Mouse (Mus musculus) MEL (cell line): ENCODE results near the gene Spsb2. TPM values are rescaled to one million over a fixed set of nuclear protein-coding genes. Genes with fewer than 3 reads are reported as not detected.

Source experiments
- DNase-seq: peaks from one replicate; pipeline ENCODE4 v3.0.0; 2011; ENCODE audit warnings: low read depth, low spot score
- H3K27ac ChIP-seq: 2 replicates; pipeline ENCODE4 v1.5.1; 2012; ENCODE audit warnings: low read depth, mild to moderate bottlenecking, control low read depth, low read length, moderate library complexity; ENCODE audit not compliant: control insufficient read depth
- H3K27me3 ChIP-seq, 2 experiments: fragments of 150-350 bp in 1 of 2; sonication (generic) in 1 of 2; 2 replicates each; pipeline ENCODE4 v1.6.1; 2012; ENCODE audit warnings: low read length in 2 of 2, mild to moderate bottlenecking in 2 of 2, improper control_type of control experiment in 1 of 2, moderate library complexity in 1 of 2; ENCODE audit not compliant: insufficient read depth in 2 of 2, control insufficient read depth in 1 of 2
- H3K36me3 ChIP-seq, 2 experiments: 2 replicates each; pipeline ENCODE4 v1.6.1; 2012 to 2014; ENCODE audit warnings: low read length in 2 of 2, improper control_type of control experiment in 1 of 2, inconsistent platforms in 1 of 2, mild to moderate bottlenecking in 1 of 2; ENCODE audit not compliant: insufficient read depth in 2 of 2, control insufficient read depth in 1 of 2
- H3K4me1 ChIP-seq, 2 experiments: fragments of 150-350 bp in 1 of 2; sonication (generic) in 1 of 2; 2 replicates each; pipeline ENCODE4 v1.6.1; 2012; ENCODE audit warnings: low read length in 2 of 2, improper control_type of control experiment in 1 of 2, mild to moderate bottlenecking in 1 of 2; ENCODE audit not compliant: insufficient read depth in 2 of 2, control insufficient read depth in 1 of 2
- H3K4me3 ChIP-seq, 2 experiments: fragments of 150-350 bp in 1 of 2; sonication (generic) in 1 of 2; 2 replicates each; pipeline ENCODE4 v1.5.1; 2012; ENCODE audit warnings: low read depth in 2 of 2, low read length in 2 of 2, mild to moderate bottlenecking in 2 of 2, moderate library complexity in 2 of 2, control low read depth in 1 of 2, improper control_type of control experiment in 1 of 2; ENCODE audit not compliant: control insufficient read depth in 1 of 2, insufficient read depth in 1 of 2
- H3K79me2 ChIP-seq: 2 replicates; pipeline ENCODE4 v1.6.1; 2012; ENCODE audit warnings: mild to moderate bottlenecking, low read length, moderate library complexity; ENCODE audit not compliant: control insufficient read depth, poor library complexity, insufficient read depth
- H3K9ac ChIP-seq: 2 replicates; pipeline ENCODE4 v1.6.1; 2012; ENCODE audit warnings: low read depth, mild to moderate bottlenecking, control low read depth, low read length, moderate library complexity; ENCODE audit not compliant: control insufficient read depth, poor library complexity, severe bottlenecking
- H3K9me3 ChIP-seq: fragments of 150-350 bp; sonication (generic); replicated peaks from 2 replicates; pipeline ENCODE4 v1.6.1; 2012; ENCODE audit warnings: mild to moderate bottlenecking, low read length, improper control_type of control experiment, moderate library complexity; ENCODE audit not compliant: insufficient read depth
- BHLHE40 ChIP-seq: IDR thresholded peaks from 2 replicates; pipeline ENCODE4 v1.6.1; 2012; ENCODE audit warnings: low read depth, mild to moderate bottlenecking, inconsistent platforms, low read length, improper control_type of control experiment, borderline replicate concordance
- CHD1 ChIP-seq: IDR thresholded peaks from 2 replicates; pipeline ENCODE4 v1.6.1; 2012; ENCODE audit warnings: low read depth, mild to moderate bottlenecking, inconsistent platforms, low read length, improper control_type of control experiment
- CTCF ChIP-seq, 3 experiments: IDR thresholded peaks in 2 of 3; conservative IDR thresholded peaks in 1 of 3; 2 replicates each; pipeline ENCODE4 v1.5.1; 2011 to 2012; ENCODE audit warnings: low read length in 3 of 3, low read depth in 2 of 3, mild to moderate bottlenecking in 2 of 3, improper control_type of control experiment in 1 of 3, inconsistent platforms in 1 of 3, mixed read lengths in 1 of 3, moderate library complexity in 1 of 3; ENCODE audit not compliant: control insufficient read depth in 1 of 3, insufficient read depth in 1 of 3, poor library complexity in 1 of 3, severe bottlenecking in 1 of 3
- E2F4 ChIP-seq: IDR thresholded peaks from 2 replicates; pipeline ENCODE4 v1.6.1; 2011; ENCODE audit warnings: low read depth, low read length, improper control_type of control experiment, borderline replicate concordance
- ELF1 ChIP-seq: IDR thresholded peaks from 2 replicates; pipeline ENCODE4 v1.6.1; 2014; ENCODE audit warnings: low read depth, mild to moderate bottlenecking, inconsistent platforms, low read length, improper control_type of control experiment, moderate library complexity
- EP300 ChIP-seq, 2 experiments: IDR thresholded peaks; 2 replicates each; pipeline ENCODE4 v1.6.1; 2011; ENCODE audit warnings: improper control_type of control experiment in 2 of 2, low read length in 2 of 2, low read depth in 1 of 2, mild to moderate bottlenecking in 1 of 2
- ETS1 ChIP-seq: IDR thresholded peaks from 2 replicates; pipeline ENCODE4 v1.6.1; 2012; ENCODE audit warnings: low read depth, mild to moderate bottlenecking, inconsistent platforms, low read length, improper control_type of control experiment, moderate library complexity
- GABPA ChIP-seq: IDR thresholded peaks from 2 replicates; pipeline ENCODE4 v1.6.1; 2012; ENCODE audit warnings: low read depth, mild to moderate bottlenecking, inconsistent platforms, low read length, improper control_type of control experiment, moderate library complexity
- GATA1 ChIP-seq: IDR thresholded peaks from 2 replicates; pipeline ENCODE4 v1.6.1; 2011; ENCODE audit warnings: low read depth, low read length, improper control_type of control experiment
- HCFC1 ChIP-seq: IDR thresholded peaks from 2 replicates; pipeline ENCODE4 v1.6.1; 2012; ENCODE audit warnings: low read depth, mild to moderate bottlenecking, inconsistent platforms, low read length, improper control_type of control experiment, moderate library complexity
- JUND ChIP-seq: IDR thresholded peaks from 2 replicates; pipeline ENCODE4 v1.6.1; 2011; ENCODE audit warnings: low read depth, mild to moderate bottlenecking, improper control_type of control experiment, low read length
- MAZ ChIP-seq: IDR thresholded peaks from 2 replicates; pipeline ENCODE4 v1.6.1; 2012; ENCODE audit warnings: low read depth, mild to moderate bottlenecking, inconsistent platforms, low read length, improper control_type of control experiment
- MXI1 ChIP-seq: IDR thresholded peaks from 2 replicates; pipeline ENCODE4 v1.6.1; 2011; ENCODE audit warnings: mild to moderate bottlenecking, low read depth, low read length, improper control_type of control experiment
- MYB ChIP-seq: IDR thresholded peaks from 2 replicates; pipeline ENCODE4 v1.6.1; 2011; ENCODE audit warnings: mild to moderate bottlenecking, low read depth, low read length, improper control_type of control experiment
- NELFE ChIP-seq: IDR thresholded peaks from 2 replicates; pipeline ENCODE4 v1.6.1; 2011; ENCODE audit warnings: low read depth, low read length, improper control_type of control experiment
- NRF1 ChIP-seq: IDR thresholded peaks from 2 replicates; pipeline ENCODE4 v1.6.1; 2014; ENCODE audit warnings: low read depth, mild to moderate bottlenecking, inconsistent platforms, low read length, improper control_type of control experiment, moderate library complexity; ENCODE audit not compliant: poor library complexity, insufficient read depth, severe bottlenecking
- POLR2A ChIP-seq, 2 experiments: IDR thresholded peaks; 2 replicates each; pipeline ENCODE4 v1.6.1; 2011 to 2012; ENCODE audit warnings: low read length in 2 of 2, mild to moderate bottlenecking in 2 of 2, control low read depth in 1 of 2, improper control_type of control experiment in 1 of 2, low read depth in 1 of 2, moderate library complexity in 1 of 2; ENCODE audit not compliant: control insufficient read depth in 1 of 2, insufficient read depth in 1 of 2, poor library complexity in 1 of 2
- POLR2AphosphoS2 ChIP-seq: IDR thresholded peaks from 2 replicates; pipeline ENCODE4 v1.6.1; 2011; ENCODE audit warnings: low read length, improper control_type of control experiment
- POLR2AphosphoS5 ChIP-seq: IDR thresholded peaks from 2 replicates; pipeline ENCODE4 v1.6.1; 2012; ENCODE audit warnings: low read depth, borderline replicate concordance, mild to moderate bottlenecking, inconsistent platforms, low read length, moderate library complexity, mixed read lengths
- RAD21 ChIP-seq: IDR thresholded peaks from 2 replicates; pipeline ENCODE4 v1.6.1; 2011; ENCODE audit warnings: mild to moderate bottlenecking, low read depth, low read length, improper control_type of control experiment
- RCOR1 ChIP-seq: IDR thresholded peaks from 2 replicates; pipeline ENCODE4 v1.6.1; 2012; ENCODE audit warnings: low read depth, mild to moderate bottlenecking, inconsistent platforms, low read length, improper control_type of control experiment
- SIN3A ChIP-seq: IDR thresholded peaks from 2 replicates; pipeline ENCODE4 v1.6.1; 2012; ENCODE audit warnings: low read length, improper control_type of control experiment, inconsistent platforms
- SMC3 ChIP-seq: IDR thresholded peaks from 2 replicates; pipeline ENCODE4 v1.6.1; 2011; ENCODE audit warnings: low read depth, low read length, improper control_type of control experiment
- TAL1 ChIP-seq: IDR thresholded peaks from 2 replicates; pipeline ENCODE4 v1.6.1; 2012; ENCODE audit warnings: mild to moderate bottlenecking, inconsistent platforms, low read length, moderate library complexity, mixed read lengths
- UBTF ChIP-seq: IDR thresholded peaks from 2 replicates; pipeline ENCODE4 v1.6.1; 2012; ENCODE audit warnings: low read depth, mild to moderate bottlenecking, inconsistent platforms, low read length, improper control_type of control experiment, moderate library complexity, borderline replicate concordance; ENCODE audit not compliant: insufficient read depth
- USF2 ChIP-seq, 2 experiments: IDR thresholded peaks; 2 replicates each; pipeline ENCODE4 v1.6.1; 2011 to 2012; ENCODE audit warnings: improper control_type of control experiment in 2 of 2, low read length in 2 of 2, borderline replicate concordance in 1 of 2, inconsistent platforms in 1 of 2, low read depth in 1 of 2, mild to moderate bottlenecking in 1 of 2; ENCODE audit not compliant: insufficient read depth in 1 of 2
- ZC3H11A ChIP-seq: IDR thresholded peaks from 2 replicates; pipeline ENCODE4 v1.6.1; 2012; ENCODE audit warnings: low read depth, mild to moderate bottlenecking, inconsistent platforms, low read length, improper control_type of control experiment
- ZKSCAN1 ChIP-seq: IDR thresholded peaks from 2 replicates; pipeline ENCODE4 v1.6.1; 2012; ENCODE audit warnings: low read depth, mild to moderate bottlenecking, inconsistent platforms, low read length, improper control_type of control experiment, moderate library complexity
- ZNF384 ChIP-seq: IDR thresholded peaks from 2 replicates; pipeline ENCODE4 v1.6.1; 2012; ENCODE audit warnings: low read depth, mild to moderate bottlenecking, inconsistent platforms, low read length, improper control_type of control experiment
- polyA plus RNA-seq, 2 experiments: library from polyadenylated mRNA; stranded (reverse) in 1 of 2; unstranded in 1 of 2; fragments of >175 nt in 1 of 2; fragments of >200 nt in 1 of 2; gene quantifications; 2 replicates each; pipeline versions ENCODE4 v1.2.1 to v1.2.4; 2012; ENCODE audit warnings: low replicate concordance in 2 of 2, low read depth in 1 of 2; ENCODE audit not compliant: insufficient read length in 2 of 2, insufficient read depth in 1 of 2, missing spikeins in 1 of 2
- total RNA-seq: library from RNA; depleted of rRNA; stranded (reverse); fragments of 300-350 nt; gene quantifications from 2 replicates; pipeline ENCODE4 v1.2.3, GENCODE M21; 2012

Spsb2 gene
- total and polyA plus RNA-seq, 3 experiments: 7.3 to 7.7 TPM; not detected in 1

- Histone ChIP-seq H3K79me2 (peaks cover 10% of the 10 kb centered on the region), H3K27me3 (no peaks in the 10 kb centered on the region), H3K27ac (peak overlapping the region; percentile 28; the same call in 1 of the 2 replicates), H3K9me3 (no peaks in the 10 kb centered on the region), H3K36me3 (peaks cover 4 to 14% of the 10 kb centered on the region in 2 experiments), H3K9ac (peak overlapping the region; percentile 81), H3K4me1 (peaks cover 0 to 35% of the 10 kb centered on the region in 2 experiments; a peak in 3 of 4 replicates), H3K4me3 (peak overlapping the region; percentile 78 to 95; a peak in 3 of 4 replicates)
- DNase-seq: no peak
- no peak for TF ChIP-seq MXI1
- no peak for TF ChIP-seq MAZ
- no peak for TF ChIP-seq GABPA
- no peak for TF ChIP-seq NRF1
- no peak for TF ChIP-seq SIN3A
- no peak for TF ChIP-seq POLR2AphosphoS2
- no peak for TF ChIP-seq POLR2AphosphoS5
- TF ChIP-seq BHLHE40: no peak
- TF ChIP-seq HCFC1: no peak
- TF ChIP-seq ZKSCAN1: no peak
- no peak for TF ChIP-seq ETS1
- TF ChIP-seq MYB: no peak
- no peak for TF ChIP-seq E2F4
Measured at GRCm38 (mm10) chr6:124807986-124808357, 489 bp upstream of the Spsb2 start.

DNA sequence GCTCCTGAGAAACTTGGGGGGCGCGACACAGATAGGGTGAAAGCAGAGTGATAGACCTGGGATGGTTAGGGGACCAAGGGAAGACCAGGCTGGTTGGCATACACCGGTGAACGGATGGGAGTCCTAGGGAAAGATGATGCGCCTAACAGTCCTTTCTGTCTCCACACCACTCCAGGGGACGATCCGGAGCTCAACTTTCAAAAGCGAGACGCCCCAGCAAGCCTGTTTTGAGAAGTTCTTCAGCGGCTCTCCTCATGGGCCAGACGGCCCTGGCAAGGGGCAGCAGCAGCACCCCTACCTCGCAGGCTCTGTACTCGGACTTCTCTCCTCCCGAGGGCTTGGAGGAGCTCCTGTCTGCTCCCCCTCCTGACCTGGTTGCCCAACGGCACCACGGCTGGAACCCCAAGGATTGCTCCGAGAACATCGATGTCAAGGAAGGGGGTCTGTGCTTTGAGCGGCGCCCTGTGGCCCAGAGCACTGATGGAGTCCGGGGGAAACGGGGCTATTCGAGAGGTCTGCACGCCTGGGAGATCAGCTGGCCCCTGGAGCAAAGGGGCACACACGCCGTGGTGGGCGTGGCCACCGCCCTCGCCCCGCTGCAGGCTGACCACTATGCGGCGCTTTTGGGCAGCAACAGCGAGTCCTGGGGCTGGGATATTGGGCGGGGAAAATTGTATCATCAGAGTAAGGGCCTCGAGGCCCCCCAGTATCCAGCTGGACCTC is 752 bp downstream of the Spsb2 start:
- DNase-seq: peak; percentile 76
- Histone ChIP-seq H3K27me3 (no peaks in the 10 kb centered on the region), H3K9me3 (no peaks in the 10 kb centered on the region), H3K27ac (peak overlapping the region; percentile 78), H3K9ac (peak overlapping the region; percentile 81), H3K4me1 (peaks cover 0 to 37% of the 10 kb centered on the region in 2 experiments; a peak in 3 of 4 replicates), H3K36me3 (peaks cover 4 to 15% of the 10 kb centered on the region in 2 experiments), H3K4me3 (peak overlapping the region; percentile 78 to 95), H3K79me2 (peaks cover 19% of the 10 kb centered on the region)
- TF ChIP-seq SMC3 (peak; percentile 26; the same call in 1 of the 2 replicates), ZC3H11A (peak; percentile 11; the same call in 1 of the 2 replicates), RAD21 (peak; percentile 9; the same call in 1 of the 2 replicates), UBTF (no peak), MAZ (peak; percentile 77; the same call in 1 of the 2 replicates), ELF1 (no peak), MYB (no peak), POLR2A (IDR thresholded peaks at IDR 0.05; ENCODE audit: control insufficient read depth in 1 of 2, insufficient read depth in 1 of 2, low read depth in 1 of 2, low read length in 2 of 2, poor library complexity in 1 of 2) (no peak), NELFE (no peak; the same call in 1 of the 2 replicates), GATA1 (no peak), SIN3A (no peak; the same call in 1 of the 2 replicates), USF2 (IDR thresholded peaks at IDR 0.05; ENCODE audit: borderline replicate concordance in 1 of 2, insufficient read depth in 1 of 2, low read depth in 1 of 2, low read length in 2 of 2) (no peak), TAL1 (no peak), E2F4 (no peak), ETS1 (peak; percentile 6; the same call in 1 of the 2 replicates), MXI1 (peak; percentile 79), POLR2AphosphoS2 (no peak), ZNF384 (no peak), RCOR1 (no peak), EP300 (IDR thresholded peaks at IDR 0.05; ENCODE audit: low read depth in 1 of 2, low read length in 2 of 2) (no peak), CTCF (IDR thresholded peaks at IDR 0.05 in 2 of 3, conservative IDR thresholded peaks at IDR 0.05 in 1 of 3; ENCODE audit: control insufficient read depth in 1 of 3, insufficient read depth in 1 of 3, low read depth in 2 of 3, low read length in 3 of 3, poor library complexity in 1 of 3, severe bottlenecking in 1 of 3) (peak; percentile 43 to 90 (median 67); a peak in 5 of 6 replicates), CHD1 (no peak), JUND (no peak)
